Mouse (Mus musculus) erythroblast, embryonic 14.5 days (primary cell): ENCODE results near the gene Rbpms2.

Experiments used
- GATA1 ChIP-seq: IDR thresholded peaks from 2 replicates; pipeline ENCODE4 v1.6.1; 2012; ENCODE audit warnings: low read length, inconsistent platforms, mixed read lengths
- TAL1 ChIP-seq: IDR thresholded peaks from 3 replicates; pipeline ENCODE4 v1.6.1; 2012; ENCODE audit warnings: low read length, inconsistent platforms, mixed read lengths

DNA sequence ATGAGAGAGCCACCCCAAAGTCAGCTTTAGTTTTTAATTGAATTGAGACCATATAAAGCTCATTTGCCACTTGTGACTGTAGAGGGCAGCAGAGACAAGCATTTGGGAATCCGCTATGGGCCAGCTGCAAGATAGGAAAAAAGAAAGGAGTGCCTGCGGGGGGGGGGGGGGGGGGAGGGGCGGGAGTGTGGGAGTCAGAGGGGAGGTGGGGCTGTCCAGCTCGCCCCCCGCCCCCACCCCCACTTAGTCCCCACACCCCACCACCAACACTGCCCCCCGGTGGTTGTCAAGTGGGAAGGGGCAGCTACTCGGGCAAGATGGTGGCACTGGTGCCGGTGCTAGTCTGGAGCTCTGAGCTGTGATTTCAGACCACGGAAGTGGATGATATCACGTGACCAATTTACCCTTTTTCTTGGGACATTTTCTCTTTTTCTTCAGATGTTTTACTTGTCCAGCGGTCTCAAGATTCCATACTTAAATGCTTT, 30.6 kb upstream of the Rbpms2 start:
- no peak for TF ChIP-seq TAL1
- no peak for TF ChIP-seq GATA1
